In genomic region chr7:126367636-126368035, GRCm38 (mm10) we compare ENCODE assay signal across 26 mouse cellular contexts. TPM values are rescaled to one million over a fixed set of nuclear protein-coding genes. Genes with fewer than 3 reads are reported as not detected.
A peak's percentile ranks its signal among the peaks of the same experiment; 100 is the strongest.
DNase-seq lines count a peak whose midpoint lies in the region; ATAC-seq and TF ChIP-seq lines count a peak whose summit lies in the region.
"Had no signal": no experiment of that assay in that cellular context is flagged by ENCODE, and none has a peak within 500 bp of the region (broad histone marks: within the 10 kb centered on the region; RNA-seq: fewer than 3 reads in every experiment).

No protein-coding gene starts in this region.

- intact Hi-C loops in heart, postnatal 14 days (cut with DNase I), result no loop called here

- H3K4me1 ChIP-seq in heart, embryonic 15.5 days (replicated peaks), result no peaks in the 10 kb centered on the region
- no peaks in the 10 kb centered on the region for H3K4me1 ChIP-seq in lung, postnatal 0 days (ENCODE audit: insufficient read depth, low read depth, low read length)
- H3K4me1 ChIP-seq: hindbrain, embryonic 10.5 days; limb, embryonic 10.5 days; midbrain, embryonic 15.5 days; neural tube, embryonic 15.5 days had no signal

- no peak for ATAC-seq in heart, embryonic 15.5 days (replicated peaks; ENCODE audit: insufficient number of reproducible peaks, insufficient read depth, low FRiP score, low read depth)
- ATAC-seq in lung, postnatal 0 days, result no peak
- ATAC-seq: liver, postnatal 0 days; midbrain, embryonic 15.5 days had no signal

- no peak for DNase-seq in heart, postnatal 14 days
- DNase-seq in thymus, postnatal 25 days, result peak; percentile 59
- DNase-seq in thymus, postnatal 10 days (ENCODE audit: low spot score in 2 of 2), result no peak
- DNase-seq in induced T-regulatory cell, adult 2 months (ENCODE audit: low read depth), result peak; percentile 80
- no peak for DNase-seq in layer of hippocampus, postnatal 25 days (ENCODE audit: extremely low spot score in 1 of 2, low spot score in 1 of 2)
- no peak for DNase-seq in lung, postnatal 0 days (ENCODE audit: low spot score)
- DNase-seq: B cell, adult 2 months; cerebellum, adult 8-10 months; kidney, adult 9 months; kidney, postnatal 25 days; layer of hippocampus, adult 9-11 months; liver, postnatal 0 days; lung, postnatal 14 days had no signal

- peaks cover 22% of the 10 kb centered on the region for H3K36me3 ChIP-seq in heart, embryonic 15.5 days
- peaks cover 16% of the 10 kb centered on the region; the same call in 1 of the 2 replicates for H3K36me3 ChIP-seq in lung, postnatal 0 days (ENCODE audit: insufficient read depth, low read length)

- H3K9ac ChIP-seq in heart, embryonic 15.5 days, result no peak overlapping the region
- no peak overlapping the region for H3K9ac ChIP-seq in lung, postnatal 0 days (replicated peaks; ENCODE audit: low read depth)
- H3K9ac ChIP-seq: heart, embryonic 12.5 days; liver, postnatal 0 days; midbrain, embryonic 15.5 days; neural tube, embryonic 15.5 days had no signal

- H3K27me3 ChIP-seq in heart, embryonic 15.5 days, result no peaks in the 10 kb centered on the region
- no peaks in the 10 kb centered on the region for H3K27me3 ChIP-seq in lung, postnatal 0 days (replicated peaks; ENCODE audit: insufficient read depth, low read length)
- H3K27me3 ChIP-seq: heart, embryonic 12.5 days; midbrain, embryonic 15.5 days; neural tube, embryonic 15.5 days had no signal

- TF ChIP-seq EP300 in lung, postnatal 0 days (IDR thresholded peaks at IDR 0.05), result no peak

- H3K27ac ChIP-seq in heart, embryonic 15.5 days, result no peak overlapping the region
- H3K27ac ChIP-seq in lung, postnatal 0 days (ENCODE audit: low read length), result no peak overlapping the region
- H3K27ac ChIP-seq: embryonic facial prominence, embryonic 10.5 days; hindbrain, embryonic 10.5 days; limb, embryonic 10.5 days; midbrain, embryonic 15.5 days; neural tube, embryonic 15.5 days had no signal

- H3K9me3 ChIP-seq in heart, embryonic 15.5 days (replicated peaks), result no peaks in the 10 kb centered on the region
- no peaks in the 10 kb centered on the region for H3K9me3 ChIP-seq in lung, postnatal 0 days (ENCODE audit: low read length)
- H3K9me3 ChIP-seq: embryonic facial prominence, embryonic 10.5 days; heart, embryonic 12.5 days; hindbrain, embryonic 10.5 days; limb, embryonic 10.5 days; midbrain, embryonic 15.5 days; neural tube, embryonic 15.5 days had no signal

- H3K4me2 ChIP-seq in heart, embryonic 15.5 days, result peak overlapping the region; percentile 4; the same call in 1 of the 2 replicates
- no peak overlapping the region for H3K4me2 ChIP-seq in lung, postnatal 0 days (replicated peaks; ENCODE audit: low read depth, low read length)
- H3K4me2 ChIP-seq: heart, embryonic 12.5 days; midbrain, embryonic 15.5 days; neural tube, embryonic 15.5 days had no signal

- TF ChIP-seq CTCF in lung, postnatal 0 days (IDR thresholded peaks at IDR 0.05), result no peak

- H3K4me3 ChIP-seq in heart, embryonic 15.5 days, result no peak overlapping the region
- H3K4me3 ChIP-seq in lung, postnatal 0 days (ENCODE audit: low read depth, low read length), result no peak overlapping the region
- H3K4me3 ChIP-seq: embryonic facial prominence, embryonic 10.5 days; heart, embryonic 12.5 days; hindbrain, embryonic 10.5 days; limb, embryonic 10.5 days; midbrain, embryonic 15.5 days; myocyte; neural tube, embryonic 15.5 days had no signal

- WGBS in heart, embryonic 15.5 days, result 80% methylated on average over 10 of the region's 10 CpGs
- 81% methylated on average over 10 of the region's 10 CpGs for WGBS in lung, postnatal 0 days

RNA-seq across cellular contexts. Expression of gene Lat, which starts 1.7 kb away (rescaled TPM):
- polyA plus RNA-seq in heart, embryonic 15.5 days (2015; fragmentation: Nextera tagmentation; extraction: Ambion mirVana), result 4.3 and 22.6 TPM in 2 replicates
- total RNA-seq in heart, postnatal 14 days (2021), result 10 to 100 TPM in 1 of 2 experiments, 1 to 10 TPM in 1; 2.3 to 13.3 TPM
- 1 to 10 TPM; 1.1 to 1.3 TPM for total RNA-seq in layer of hippocampus, postnatal 25 days (2021)
- polyA plus RNA-seq in lung, postnatal 0 days (2015; fragmentation: Nextera tagmentation; extraction: Ambion mirVana), result 1.6 and 1.7 TPM in 2 replicates

RNA-seq across cellular contexts. Expression of gene Spns1, which starts 9.6 kb away (rescaled TPM):
- polyA plus RNA-seq in heart, embryonic 15.5 days (2015; fragmentation: Nextera tagmentation; extraction: Ambion mirVana), result 36.0 and 46.3 TPM in 2 replicates
- 10 to 100 TPM; 36.3 to 38.3 TPM for total RNA-seq in heart, postnatal 14 days (2021)
- total RNA-seq in layer of hippocampus, postnatal 25 days (2021), result 10 to 100 TPM; 87.5 to 89.6 TPM
- 50.3 and 53.7 TPM in 2 replicates for polyA plus RNA-seq in lung, postnatal 0 days (2015; fragmentation: Nextera tagmentation; extraction: Ambion mirVana)

RNA-seq across cellular contexts. Expression of gene Nfatc2ip, which starts 28.9 kb away (rescaled TPM):
- polyA plus RNA-seq in heart, embryonic 15.5 days (2015; fragmentation: Nextera tagmentation; extraction: Ambion mirVana), result 1.4 and 2.6 TPM in 2 replicates
- 1 to 10 TPM; 5.4 to 7.1 TPM for total RNA-seq in heart, postnatal 14 days (2021)
- 1 to 10 TPM; 5.8 to 8.4 TPM for total RNA-seq in layer of hippocampus, postnatal 25 days (2021)
- polyA plus RNA-seq in lung, postnatal 0 days (2015; fragmentation: Nextera tagmentation; extraction: Ambion mirVana), result 1.5 and 2.0 TPM in 2 replicates

RNA-seq across cellular contexts. Expression of gene Cd19, which starts 47.1 kb away (rescaled TPM):
- 0.09 TPM in 1 of 2 replicates, not detected in the other for polyA plus RNA-seq in heart, embryonic 15.5 days (2015; fragmentation: Nextera tagmentation; extraction: Ambion mirVana)
- total RNA-seq in heart, postnatal 14 days (2021), result under 1 TPM; 0.53 to 0.56 TPM
- not detected for total RNA-seq in layer of hippocampus, postnatal 25 days (2021)
- 0.57 and 1.4 TPM in 2 replicates for polyA plus RNA-seq in lung, postnatal 0 days (2015; fragmentation: Nextera tagmentation; extraction: Ambion mirVana)
- total RNA-seq: gastrocnemius, adult 8-10 months; granulocyte monocyte progenitor cell, adult 5-6 weeks; left cerebral cortex, adult 8-10 months had no signal
- polyA plus RNA-seq: embryonic facial prominence, embryonic 10.5 days; forebrain, embryonic 11.5 days; heart, embryonic 12.5 days; hindbrain, embryonic 10.5 days; intestine, embryonic 14.5 days; limb, embryonic 10.5 days; midbrain, embryonic 15.5 days had no signal

Comparison
In these comparisons a context has a peak if more than half of its experiments do, and no peak if none do; other contexts are left out.
1. DNase-seq: peak in thymus, postnatal 25 days (single experiment) and induced T-regulatory cell, adult 2 months (single experiment); none in heart, postnatal 14 days (0 of 2), thymus, postnatal 10 days (0 of 2), layer of hippocampus, postnatal 25 days (0 of 2) and lung, postnatal 0 days (single experiment).